Mouse (Mus musculus) ES-Bruce4 (cell line): ENCODE measurements at regions not wholly inside any gene's neighbourhood (a gene's known extent, or its start where the extent isn't known, plus 50 kb on each side); places are given as distances from the start of the nearest gene placed in this dataset.

Experiments
- CTCF ChIP-seq: IDR thresholded peaks from one replicate; pipeline ENCODE4 v1.8.1; 2011; ENCODE audit warnings: low read depth, low read length
- EP300 ChIP-seq: IDR thresholded peaks from 2 replicates; pipeline ENCODE4 v1.6.1; 2011; ENCODE audit warnings: low read depth, low read length; ENCODE audit not compliant: insufficient read depth
- POLR2A ChIP-seq: IDR thresholded peaks from one replicate; pipeline ENCODE4 v1.8.1; 2011; ENCODE audit warnings: low read length; ENCODE audit not compliant: insufficient read depth

DNA sequence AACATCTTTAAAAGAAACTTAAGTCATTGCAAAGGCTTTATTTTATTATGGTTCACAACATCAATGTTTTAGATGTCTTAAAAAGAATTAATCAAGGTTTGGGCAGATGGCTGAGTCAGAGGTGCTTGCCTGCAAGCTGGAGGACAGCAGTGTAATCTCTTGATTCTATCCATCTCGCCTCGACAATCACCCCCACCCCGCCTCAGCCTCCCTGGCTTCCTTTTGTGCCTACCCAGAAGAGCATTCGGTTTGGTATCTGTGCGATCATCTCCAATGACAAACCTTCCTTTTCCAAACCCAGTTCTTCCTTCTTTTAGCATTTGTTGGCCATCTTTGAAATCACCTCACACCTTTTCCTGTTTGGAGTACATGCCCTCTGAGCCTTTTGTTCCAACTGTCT, 246.2 kb upstream of the Far2 start:
- no peak for TF ChIP-seq CTCF
- TF ChIP-seq POLR2A: no peak
- no peak for TF ChIP-seq EP300
